Mouse (Mus musculus) bone marrow macrophage, adult 2 months (primary cell): Measurements from ENCODE around the gene Kcnmb4.

ENCODE experiments used
- CTCF ChIP-seq: IDR thresholded peaks from 2 replicates; pipeline ENCODE4 v1.5.1; 2012; ENCODE audit warnings: low read depth, mild to moderate bottlenecking, low read length, moderate library complexity
- POLR2A ChIP-seq: IDR thresholded peaks from 2 replicates; pipeline ENCODE4 v1.6.1; 2012; ENCODE audit warnings: mild to moderate bottlenecking, low read depth, low read length, borderline replicate concordance

DNA sequence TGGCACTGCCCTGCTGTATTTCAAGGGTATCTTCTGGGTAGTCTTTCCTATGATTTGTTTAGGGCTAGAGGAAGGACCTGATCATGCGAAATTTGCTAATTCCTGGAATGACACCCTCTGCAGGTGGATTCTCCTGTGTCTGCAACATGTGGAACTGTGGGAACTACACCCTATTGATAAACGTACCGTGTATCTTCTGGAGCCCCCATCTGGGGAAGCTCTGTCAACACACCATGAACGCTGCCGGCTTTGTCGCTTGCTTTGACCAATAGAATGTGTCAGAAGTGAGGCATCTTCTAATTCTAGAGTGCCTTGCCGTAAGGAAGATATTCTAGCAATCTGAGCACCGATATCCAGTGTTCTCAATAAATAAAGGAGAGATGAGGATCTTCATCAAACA lies 28.9 kb downstream of the Kcnmb4 start:
- TF ChIP-seq CTCF: no peak
- no peak for TF ChIP-seq POLR2A
